Comparison of ENCODE assay signal across 12 mouse cellular contexts in genomic region chr5:147584648-147585047, GRCm38 (mm10).
A peak's percentile ranks its signal among the peaks of the same experiment; 100 is the strongest.
DNase-seq lines count a peak whose midpoint lies in the region; ATAC-seq and TF ChIP-seq lines count a peak whose summit lies in the region.
"Had no signal": no experiment of that assay in that cellular context is flagged by ENCODE, and none has a peak within 500 bp of the region (broad histone marks: within the 10 kb centered on the region; RNA-seq: fewer than 3 reads in every experiment).

No protein-coding gene starts in this region.

- H3K4me2 ChIP-seq in heart, postnatal 0 days (ENCODE audit: low read depth, low read length) = no peak overlapping the region
- H3K4me2 ChIP-seq in kidney, postnatal 0 days (ENCODE audit: low read length) = no peak overlapping the region
- no peak overlapping the region for H3K4me2 ChIP-seq in hindbrain, embryonic 16.5 days (ENCODE audit: low read length)
- H3K4me2 ChIP-seq: limb, embryonic 13.5 days; neural tube, embryonic 13.5 days had no signal

- 22% methylated on average over 9 of the region's 9 CpGs for WGBS in heart, adult 2 months
- WGBS in heart, embryonic 10.5 days = 71% methylated on average over 9 of the region's 9 CpGs
- WGBS in heart, postnatal 0 days = 58% methylated on average over 9 of the region's 9 CpGs
- WGBS in kidney, postnatal 0 days = 66% methylated on average over 9 of the region's 9 CpGs
- WGBS in hindbrain, embryonic 16.5 days = 80% methylated on average over 9 of the region's 9 CpGs

- peaks cover 17% of the 10 kb centered on the region for H3K4me1 ChIP-seq in heart, adult 2 months (ENCODE audit: control insufficient read depth, insufficient read depth, low read length)
- peaks cover 9% of the 10 kb centered on the region for H3K4me1 ChIP-seq in heart, embryonic 10.5 days
- H3K4me1 ChIP-seq in heart, postnatal 0 days (ENCODE audit: control insufficient read depth, insufficient read depth) = peaks cover 8% of the 10 kb centered on the region; the same call in 1 of the 2 replicates
- H3K4me1 ChIP-seq in kidney, postnatal 0 days (replicated peaks; ENCODE audit: insufficient read depth, low read length) = no peaks in the 10 kb centered on the region; the same call in 1 of the 2 replicates
- no peaks in the 10 kb centered on the region for H3K4me1 ChIP-seq in hindbrain, embryonic 16.5 days (ENCODE audit: control insufficient read depth, insufficient read depth, low read depth, low read length)
- H3K4me1 ChIP-seq: limb, embryonic 13.5 days; neural tube, embryonic 13.5 days had no signal

- no peaks in the 10 kb centered on the region for H3K79me2 ChIP-seq in heart, adult 2 months (replicated peaks; ENCODE audit: control insufficient read depth, insufficient read depth, low read length)

- H3K27ac ChIP-seq in heart, adult 2 months = peak overlapping the region; percentile 83
- no peak overlapping the region for H3K27ac ChIP-seq in heart, embryonic 10.5 days
- H3K27ac ChIP-seq in heart, postnatal 0 days (ENCODE audit: low read depth) = peak overlapping the region; percentile 74
- no peak overlapping the region for H3K27ac ChIP-seq in kidney, postnatal 0 days
- no peak overlapping the region for H3K27ac ChIP-seq in hindbrain, embryonic 16.5 days (ENCODE audit: low read depth, low read length)
- H3K27ac ChIP-seq: left cerebral cortex, adult 2 months; limb, embryonic 13.5 days; macrophage; neural tube, embryonic 13.5 days had no signal

- intact Hi-C loops in heart, adult 2 months (cut with DNase I) = loop anchor here (1.0 to 10.0 kb wide), 5 partner anchors 33 to 360 kb away; no protein-coding TSS in a partner anchor

- H3K36me3 ChIP-seq in heart, adult 2 months (ENCODE audit: control insufficient read depth, insufficient read depth, low read length) = peaks cover 7% of the 10 kb centered on the region; the same call in 1 of the 2 replicates
- H3K36me3 ChIP-seq in heart, embryonic 10.5 days = peaks cover 11% of the 10 kb centered on the region; the same call in 1 of the 2 replicates
- H3K36me3 ChIP-seq in heart, postnatal 0 days (replicated peaks; ENCODE audit: control insufficient read depth, insufficient read depth, low read length) = no peaks in the 10 kb centered on the region; the same call in 1 of the 2 replicates
- H3K36me3 ChIP-seq in kidney, postnatal 0 days (ENCODE audit: insufficient read depth, low read length) = no peaks in the 10 kb centered on the region
- no peaks in the 10 kb centered on the region for H3K36me3 ChIP-seq in hindbrain, embryonic 16.5 days (ENCODE audit: control insufficient read depth, insufficient read depth, low read length)
- H3K36me3 ChIP-seq: limb, embryonic 13.5 days; neural tube, embryonic 13.5 days had no signal

- H3K27me3 ChIP-seq in heart, adult 2 months (ENCODE audit: control insufficient read depth, insufficient read depth, low read length) = no peaks in the 10 kb centered on the region
- H3K27me3 ChIP-seq in heart, embryonic 10.5 days (ENCODE audit: insufficient read depth, poor library complexity, severe bottlenecking) = no peaks in the 10 kb centered on the region
- H3K27me3 ChIP-seq in heart, postnatal 0 days (ENCODE audit: control insufficient read depth, insufficient read depth, low read length) = no peaks in the 10 kb centered on the region
- H3K27me3 ChIP-seq in kidney, postnatal 0 days (ENCODE audit: insufficient read depth, low read length) = no peaks in the 10 kb centered on the region
- H3K27me3 ChIP-seq in hindbrain, embryonic 16.5 days (replicated peaks; ENCODE audit: control insufficient read depth, insufficient read depth, low read length) = no peaks in the 10 kb centered on the region
- H3K27me3 ChIP-seq: limb, embryonic 13.5 days; neural tube, embryonic 13.5 days had no signal

- no peak overlapping the region; the same call in 1 of the 2 replicates for H3K4me3 ChIP-seq in heart, adult 2 months
- H3K4me3 ChIP-seq in heart, embryonic 10.5 days = no peak overlapping the region
- no peak overlapping the region for H3K4me3 ChIP-seq in heart, postnatal 0 days (ENCODE audit: low read depth, low read length)
- H3K4me3 ChIP-seq in kidney, postnatal 0 days (replicated peaks; ENCODE audit: low read depth, low read length) = no peak overlapping the region
- H3K4me3 ChIP-seq in hindbrain, embryonic 16.5 days (ENCODE audit: low read length) = no peak overlapping the region
- H3K4me3 ChIP-seq: left cerebral cortex, adult 2 months; limb, embryonic 13.5 days; neural tube, embryonic 13.5 days had no signal

- H3K9me3 ChIP-seq in heart, embryonic 10.5 days = no peaks in the 10 kb centered on the region
- no peaks in the 10 kb centered on the region for H3K9me3 ChIP-seq in heart, postnatal 0 days (replicated peaks; ENCODE audit: control insufficient read depth, low read length)
- no peaks in the 10 kb centered on the region for H3K9me3 ChIP-seq in kidney, postnatal 0 days (replicated peaks; ENCODE audit: low read length)
- no peaks in the 10 kb centered on the region for H3K9me3 ChIP-seq in hindbrain, embryonic 16.5 days (ENCODE audit: control insufficient read depth, low read length)
- H3K9me3 ChIP-seq: limb, embryonic 13.5 days; neural tube, embryonic 13.5 days had no signal

- ATAC-seq in heart, postnatal 0 days (ENCODE audit: insufficient read depth, low read depth) = no peak
- no peak for ATAC-seq in kidney, postnatal 0 days (replicated peaks; ENCODE audit: low FRiP score, low read depth)
- no peak for ATAC-seq in hindbrain, embryonic 16.5 days

- peak; percentile 46 to 55 for DNase-seq in heart, adult 2 months
- no peak for DNase-seq in heart, embryonic 10.5 days (ENCODE audit: low spot score)
- no peak for DNase-seq in heart, postnatal 0 days (ENCODE audit: low spot score)
- DNase-seq in kidney, postnatal 0 days (ENCODE audit: low spot score) = peak; percentile 45
- peak; percentile 64 for DNase-seq in lung, postnatal 10 days
- DNase-seq in cerebellum, adult 18-20 months = no peak
- DNase-seq in urinary bladder, adult 2 months (ENCODE audit: low spot score) = no peak

- no peak for TF ChIP-seq EP300 in heart, adult 2 months (IDR thresholded peaks at IDR 0.05; ENCODE audit: insufficient read depth, low read depth, low read length)
- no peak for TF ChIP-seq EP300 in heart, postnatal 0 days (IDR thresholded peaks at IDR 0.05; ENCODE audit: low read depth)

- TF ChIP-seq CTCF in heart, adult 2 months (IDR thresholded peaks at IDR 0.05) = no peak
- no peak for TF ChIP-seq CTCF in heart, postnatal 0 days (IDR thresholded peaks at IDR 0.05; ENCODE audit: low read depth)
- no peak for TF ChIP-seq CTCF in kidney, postnatal 0 days (IDR thresholded peaks at IDR 0.05; ENCODE audit: low read depth)

- TF ChIP-seq POLR2A in heart, adult 2 months (IDR thresholded peaks at IDR 0.05; ENCODE audit: insufficient read depth, low read depth, low read length) = no peak

- H3K9ac ChIP-seq in heart, adult 2 months (ENCODE audit: low read depth, low read length) = no peak overlapping the region
- H3K9ac ChIP-seq in heart, postnatal 0 days (replicated peaks; ENCODE audit: low read depth, low read length) = no peak overlapping the region
- H3K9ac ChIP-seq in kidney, postnatal 0 days (ENCODE audit: low read depth, low read length) = no peak overlapping the region
- no peak overlapping the region for H3K9ac ChIP-seq in hindbrain, embryonic 16.5 days (ENCODE audit: low read depth, low read length)
- H3K9ac ChIP-seq: limb, embryonic 13.5 days; neural tube, embryonic 13.5 days had no signal

Comparison
In these comparisons a context has a peak if more than half of its experiments do, and no peak if none do; other contexts are left out.
1. DNase-seq: peak in heart, adult 2 months (2 of 2), kidney, postnatal 0 days (single experiment) and lung, postnatal 10 days (single experiment); none in heart, embryonic 10.5 days (single experiment), heart, postnatal 0 days (single experiment), cerebellum, adult 18-20 months (0 of 2) and urinary bladder, adult 2 months (single experiment).
2. H3K27ac ChIP-seq: peak in heart, adult 2 months (single experiment) and heart, postnatal 0 days (single experiment); none in heart, embryonic 10.5 days (single experiment), kidney, postnatal 0 days (single experiment) and hindbrain, embryonic 16.5 days (single experiment).